Mouse (Mus musculus) B cell, adult 2 months (primary cell): Measurements from ENCODE around the gene Paqr5.
A peak's percentile ranks its signal among the peaks of the same experiment; 100 is the strongest.

Experiments used
- DNase-seq, 2 experiments: peaks; one replicate each; pipeline ENCODE4 v3.0.0; 2022

Paqr5 gene

GRCm38 (mm10) chr9:62026600-62026999 is at the start of gene Paqr5:
TSS of gene Paqr5 (minus strand) at chr9:62026856.
- peak; percentile 13 to 17 for DNase-seq

GRCm38 (mm10) chr9:62062234-62062633 is 35.6 kb upstream of the Paqr5 start:
- no peak for DNase-seq

- DNase-seq = no peak
Measured at GRCm38 (mm10) chr9:62060431-62060830, 33.8 kb upstream of the Paqr5 start.

GRCm38 (mm10) chr9:62059941-62060340 is 33.3 kb upstream of the Paqr5 start:
- no peak for DNase-seq

- DNase-seq = peak; percentile 9 to 17
Measured at GRCm38 (mm10) chr9:62057881-62058506, 31.3 kb upstream of the Paqr5 start.

GRCm38 (mm10) chr9:62056206-62056605 is 29.6 kb upstream of the Paqr5 start:
- no peak for DNase-seq

GRCm38 (mm10) chr9:62050801-62051200 is 24.1 kb upstream of the Paqr5 start:
- no peak for DNase-seq

- DNase-seq = no peak
Measured at GRCm38 (mm10) chr9:62049166-62049565, 22.5 kb upstream of the Paqr5 start.

- DNase-seq = no peak
Measured at GRCm38 (mm10) chr9:62042167-62042566, 15.5 kb upstream of the Paqr5 start.

- DNase-seq = peak; percentile 85 to 87
Measured at GRCm38 (mm10) chr9:62040008-62040608, 13.5 kb upstream of the Paqr5 start.

- DNase-seq = no peak
Measured at GRCm38 (mm10) chr9:62035806-62036205, 9.2 kb upstream of the Paqr5 start.

GRCm38 (mm10) chr9:62032206-62032605 is 5.5 kb upstream of the Paqr5 start:
- no peak for DNase-seq

GRCm38 (mm10) chr9:62028072-62028471 is 1.4 kb upstream of the Paqr5 start:
- DNase-seq = no peak

- no peak for DNase-seq
Measured at GRCm38 (mm10) chr9:62025056-62025455, 1.6 kb downstream of the Paqr5 start.

GRCm38 (mm10) chr9:62023879-62024278 is 2.8 kb downstream of the Paqr5 start:
- no peak for DNase-seq

- no peak for DNase-seq
Measured at GRCm38 (mm10) chr9:62022961-62023680, 3.5 kb downstream of the Paqr5 start.

GRCm38 (mm10) chr9:62021583-62022120 is 5.0 kb downstream of the Paqr5 start:
- DNase-seq = no peak

GRCm38 (mm10) chr9:62020259-62020658 is 6.4 kb downstream of the Paqr5 start:
- no peak for DNase-seq

GRCm38 (mm10) chr9:62018229-62019093 is 8.2 kb downstream of the Paqr5 start:
- DNase-seq = no peak

GRCm38 (mm10) chr9:62017329-62017728 is 9.3 kb downstream of the Paqr5 start:
- DNase-seq = no peak

GRCm38 (mm10) chr9:62015504-62015903 is 11.2 kb downstream of the Paqr5 start:
- DNase-seq = peak; percentile 29 to 33

- DNase-seq = no peak
Measured at GRCm38 (mm10) chr9:62013316-62014097, 13.1 kb downstream of the Paqr5 start.
